Mouse (Mus musculus) natural killer cell, adult 2 months (primary cell): ENCODE measurements at regions not wholly inside any gene's neighbourhood (a gene's known extent, or its start where the extent isn't known, plus 50 kb on each side); places are given as distances from the start of the nearest gene placed in this dataset.

ENCODE experiments used
- DNase-seq, 2 experiments: peaks; one replicate each; pipeline ENCODE4 v3.0.0; 2022; ENCODE audit warnings: low spot score in 2 of 2

- DNase-seq: no peak
Measured at GRCm38 (mm10) chr6:84262766-84263165, 254.4 kb downstream of the Dysf start.

GRCm38 (mm10) chr6:84261483-84261882, 253.1 kb downstream of the Dysf start:
- DNase-seq: no peak
